Mouse (Mus musculus) urinary bladder, postnatal 14 days (tissue): ENCODE measurements around the gene Igfbp2.

Source experiments
- DNase-seq: peaks from one replicate; pipeline ENCODE4 v3.0.0; 2021; ENCODE audit warnings: low spot score

The Igfbp2 gene

DNA sequence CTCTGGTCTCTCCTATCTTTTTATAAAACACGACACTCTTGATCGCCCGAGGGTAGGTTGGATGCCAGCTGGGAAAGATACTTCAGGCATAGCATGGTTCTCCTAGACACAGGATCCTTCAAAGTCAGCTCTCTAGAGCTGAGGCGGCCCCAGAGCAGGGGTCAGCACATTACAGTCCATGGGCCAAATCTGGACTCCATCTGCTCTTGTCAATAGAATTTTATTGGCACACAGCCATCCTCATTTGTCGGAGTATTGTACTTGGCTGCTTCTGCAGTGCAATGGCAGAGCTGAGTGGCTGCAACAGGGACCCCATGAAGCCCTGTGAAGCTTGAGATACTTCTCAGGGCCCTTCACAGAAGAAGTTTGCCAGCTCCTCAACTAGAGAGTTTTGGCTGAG, 9.1 kb upstream of the Igfbp2 start:
- DNase-seq = no peak

DNA sequence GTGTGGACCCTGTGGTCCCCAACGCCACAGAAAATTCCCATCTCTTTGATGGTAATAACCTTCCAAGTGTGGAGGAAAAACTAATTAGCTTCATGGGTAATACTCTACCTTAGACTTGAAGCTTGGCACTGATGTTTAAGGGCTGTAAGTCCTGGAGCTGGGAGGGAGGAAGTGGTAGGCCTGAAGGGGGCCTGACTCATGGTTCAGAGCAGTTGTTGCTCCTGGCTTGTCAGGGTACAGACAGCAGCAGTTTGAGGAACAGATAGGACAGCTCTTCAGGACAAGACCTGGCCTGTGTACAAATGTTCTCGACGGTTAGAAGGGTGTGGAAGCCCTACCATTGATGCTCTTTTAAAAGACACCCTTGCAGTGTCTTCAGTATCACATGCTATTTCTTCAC, 8.7 kb upstream of the Igfbp2 start:
- DNase-seq = no peak

DNA sequence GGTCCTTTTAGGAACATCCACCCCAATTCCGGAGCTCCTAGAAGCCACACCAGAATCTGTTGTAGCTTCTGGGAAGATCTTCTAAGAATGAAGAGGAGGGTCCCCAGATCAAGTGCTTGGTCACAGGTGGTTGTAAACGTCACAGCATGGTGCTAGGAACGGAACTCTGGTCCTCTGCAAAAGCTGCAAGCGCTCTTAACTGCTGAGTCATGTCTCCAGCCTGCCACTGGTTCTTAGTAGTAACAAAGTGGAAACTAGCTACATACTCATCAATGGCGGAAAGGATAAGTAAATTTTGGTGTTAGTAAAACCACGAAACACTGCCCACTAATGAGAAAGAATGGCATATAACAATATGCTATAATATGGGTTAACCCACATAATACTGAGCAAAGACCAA, 4.3 kb upstream of the Igfbp2 start:
- DNase-seq = no peak

DNA sequence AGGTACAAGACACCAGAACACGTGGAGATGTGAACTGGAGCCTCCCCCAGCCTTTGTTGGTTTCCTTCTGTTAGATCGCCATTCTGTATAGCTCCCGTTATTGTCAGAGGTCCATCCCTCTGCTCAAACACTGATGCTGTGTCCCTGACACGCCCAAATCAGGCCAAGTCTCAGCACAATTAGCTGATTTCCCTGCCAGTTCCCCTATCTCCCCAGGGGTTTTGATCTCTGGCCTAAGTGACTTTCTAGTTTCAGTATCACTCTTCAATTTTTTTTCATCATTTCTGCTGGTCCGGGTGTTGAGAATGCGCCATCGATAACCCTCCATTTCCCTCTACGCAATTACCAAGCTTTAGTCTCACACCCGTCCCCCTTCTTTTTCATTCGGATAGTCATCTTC, 1.4 kb upstream of the Igfbp2 start:
- DNase-seq = no peak

DNA sequence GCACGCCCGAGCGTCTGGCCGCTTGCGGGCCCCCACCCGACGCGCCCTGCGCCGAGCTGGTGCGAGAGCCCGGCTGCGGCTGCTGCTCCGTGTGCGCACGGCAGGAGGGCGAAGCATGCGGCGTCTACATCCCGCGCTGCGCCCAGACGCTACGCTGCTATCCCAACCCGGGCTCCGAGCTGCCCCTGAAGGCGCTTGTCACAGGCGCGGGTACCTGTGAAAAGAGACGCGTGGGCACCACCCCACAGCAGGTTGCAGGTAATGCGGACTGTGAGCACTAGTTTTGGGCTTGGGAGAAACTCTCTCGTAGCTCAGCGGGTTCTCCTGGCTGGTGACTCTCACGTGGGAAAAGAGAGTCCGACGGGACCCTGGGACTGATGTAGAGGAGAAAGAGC, 401 bp downstream of the Igfbp2 start:
- no peak for DNase-seq

DNA sequence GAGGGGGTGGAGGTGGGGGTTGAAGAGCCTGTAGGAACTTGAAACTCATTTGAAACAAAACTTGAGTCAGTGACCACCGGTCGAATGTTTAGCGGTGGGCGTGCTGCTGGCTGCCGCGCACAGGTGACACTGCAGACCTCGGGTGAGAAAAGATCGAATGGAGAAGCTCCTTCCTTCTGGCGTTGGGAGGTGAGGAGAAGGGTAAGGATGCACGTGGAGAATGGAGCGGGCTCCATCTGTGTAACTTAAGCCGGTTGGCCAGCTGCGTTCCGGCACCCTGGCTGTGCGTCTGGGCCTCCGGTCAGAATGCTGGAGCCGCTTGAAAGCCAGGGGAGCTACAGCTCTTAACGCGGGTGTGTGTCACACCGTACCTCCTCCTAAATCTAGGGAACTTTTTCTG, 983 bp downstream of the Igfbp2 start:
- peak; percentile 21 for DNase-seq

DNA sequence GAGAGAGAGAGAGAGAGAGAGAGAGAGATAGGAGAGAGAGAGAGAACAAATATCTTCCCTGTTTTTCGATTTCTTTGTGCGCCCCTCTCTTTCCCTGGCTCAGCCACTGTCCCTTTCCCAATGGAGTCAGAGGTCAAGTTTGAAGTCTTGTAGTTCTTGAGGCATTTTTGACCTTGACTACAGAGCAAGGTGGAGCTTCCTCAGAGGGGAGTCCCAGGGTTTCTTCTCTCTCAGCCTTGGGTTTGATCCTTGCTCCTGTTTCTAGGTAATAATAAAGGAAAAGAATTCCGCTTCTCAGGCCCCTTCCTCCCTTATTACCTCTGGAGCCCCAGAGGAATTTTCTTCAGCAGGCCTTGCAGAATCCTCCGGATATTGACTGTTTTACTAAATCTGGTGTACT, 1.6 kb downstream of the Igfbp2 start:
- no peak for DNase-seq

DNA sequence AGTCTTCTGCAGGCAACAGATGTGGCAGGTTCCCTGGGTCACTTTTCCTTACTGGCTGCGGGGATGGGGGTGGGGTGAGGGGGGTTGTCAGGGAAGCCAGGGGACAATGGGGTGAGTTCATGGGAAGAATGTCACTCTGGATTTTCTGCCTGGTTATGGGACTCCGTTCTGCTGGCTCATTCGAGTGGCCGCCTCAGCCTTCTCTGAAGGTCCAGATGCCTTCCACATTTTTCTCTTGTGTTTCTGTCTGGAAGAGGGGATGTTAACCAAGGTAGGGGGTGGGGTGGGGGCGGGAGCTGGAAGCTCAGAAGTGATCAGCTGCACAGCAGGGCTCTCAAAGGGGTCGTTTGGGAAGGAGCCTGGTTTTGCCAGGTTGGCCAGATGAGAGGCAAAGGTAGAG, 2.1 kb downstream of the Igfbp2 start:
- no peak for DNase-seq

DNA sequence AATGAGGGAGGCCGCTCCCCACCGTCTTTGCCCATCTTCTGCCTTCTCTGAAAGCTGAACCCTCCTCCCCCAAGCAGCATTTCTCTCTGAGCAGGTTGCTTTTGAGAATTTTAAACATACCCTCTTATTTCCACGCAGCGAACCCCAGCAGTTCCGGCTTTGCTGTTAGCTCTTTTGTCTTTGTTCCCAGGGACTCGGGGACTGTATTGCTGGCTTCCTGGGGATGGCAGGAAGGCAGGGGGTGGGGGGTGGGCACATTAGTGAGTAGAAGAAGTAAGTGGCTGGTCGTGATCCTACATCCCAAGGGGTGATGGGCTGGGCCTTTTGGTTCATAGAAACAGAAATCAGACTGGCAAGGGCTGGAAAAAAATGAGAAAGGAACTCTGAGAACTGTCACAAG, 2.6 kb downstream of the Igfbp2 start:
- DNase-seq = no peak

DNA sequence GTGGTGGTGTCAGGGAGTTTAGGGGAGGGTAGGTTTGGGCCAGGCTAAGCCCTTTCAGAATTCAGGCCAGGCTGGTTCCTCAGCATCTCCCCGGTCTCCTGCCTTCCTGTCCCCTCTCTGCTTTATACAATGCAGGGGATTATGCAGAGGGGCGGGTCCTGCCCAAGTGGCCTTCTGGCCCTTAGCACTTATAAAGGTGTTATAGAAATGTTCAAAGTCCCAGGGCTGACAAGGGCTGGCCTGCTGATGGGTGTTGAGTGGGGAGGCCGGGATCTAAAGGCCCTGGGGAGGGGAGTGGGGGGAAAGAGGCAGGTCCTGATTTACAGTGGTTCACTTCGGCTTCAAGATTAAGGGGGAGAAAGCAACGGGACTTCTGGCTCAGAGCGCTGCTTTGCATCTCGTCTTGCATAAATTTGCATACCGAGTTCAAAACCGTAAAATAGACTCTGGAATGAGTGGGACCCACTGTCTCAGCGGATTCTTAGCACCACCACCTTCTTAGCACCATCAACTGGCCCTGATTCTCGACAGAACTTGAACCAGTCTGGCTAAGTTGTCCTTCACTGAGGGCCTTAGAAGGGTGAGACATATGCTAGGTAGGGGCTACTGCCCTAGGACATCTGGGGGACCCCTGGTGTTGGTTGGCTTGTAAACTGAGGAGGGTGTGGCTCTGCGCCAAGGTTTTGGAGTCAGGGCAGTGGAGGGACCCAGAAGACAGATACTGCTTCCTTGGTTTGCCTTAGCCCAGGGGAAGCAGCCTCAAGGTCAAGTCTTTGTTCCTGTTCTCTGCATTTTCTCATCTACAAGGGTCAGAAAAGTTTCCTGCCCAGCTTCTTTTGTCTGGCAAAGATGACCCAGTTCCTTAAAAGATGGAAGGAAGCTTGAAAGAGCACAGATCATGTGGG, 3.4 kb downstream of the Igfbp2 start:
- no peak for DNase-seq

DNA sequence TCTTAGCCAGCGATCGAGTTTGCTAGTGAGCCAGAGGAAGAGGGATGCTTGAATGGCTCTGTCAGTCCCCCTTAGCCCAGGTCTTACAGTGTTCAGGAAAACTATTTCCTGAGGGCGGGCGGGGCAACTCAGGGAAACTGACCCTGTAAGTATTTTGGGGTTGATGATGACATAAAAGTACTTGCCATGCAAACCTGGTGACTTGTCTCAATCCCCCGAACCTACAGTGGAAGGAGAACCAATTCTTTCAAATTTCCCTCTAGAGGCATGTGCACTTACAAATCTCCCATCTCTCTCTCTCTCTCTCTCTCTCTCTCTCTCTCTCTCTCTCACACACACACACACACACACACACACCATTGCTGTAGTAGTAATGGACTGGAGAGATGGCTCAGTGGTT, 4.5 kb downstream of the Igfbp2 start:
- DNase-seq = no peak

DNA sequence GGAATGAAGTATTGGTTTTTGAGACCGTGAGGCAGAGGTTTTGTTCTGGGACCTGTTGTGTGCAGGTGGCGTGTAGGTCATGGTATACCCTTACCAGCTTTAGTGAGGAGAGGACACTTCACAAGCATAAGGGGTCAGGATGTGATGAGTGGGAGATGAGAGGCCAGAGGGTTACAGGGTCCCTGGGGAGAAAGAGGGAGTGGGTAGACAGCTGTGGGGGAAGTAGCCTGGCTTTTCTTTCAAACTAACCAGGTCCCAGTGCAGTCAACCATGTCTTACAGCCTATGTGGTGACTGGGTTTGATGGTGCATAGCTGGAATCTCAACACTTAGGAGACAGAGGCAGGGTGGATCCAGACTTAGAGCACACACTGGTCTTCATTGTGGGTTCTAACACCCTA, 6.2 kb downstream of the Igfbp2 start:
- no peak for DNase-seq

DNA sequence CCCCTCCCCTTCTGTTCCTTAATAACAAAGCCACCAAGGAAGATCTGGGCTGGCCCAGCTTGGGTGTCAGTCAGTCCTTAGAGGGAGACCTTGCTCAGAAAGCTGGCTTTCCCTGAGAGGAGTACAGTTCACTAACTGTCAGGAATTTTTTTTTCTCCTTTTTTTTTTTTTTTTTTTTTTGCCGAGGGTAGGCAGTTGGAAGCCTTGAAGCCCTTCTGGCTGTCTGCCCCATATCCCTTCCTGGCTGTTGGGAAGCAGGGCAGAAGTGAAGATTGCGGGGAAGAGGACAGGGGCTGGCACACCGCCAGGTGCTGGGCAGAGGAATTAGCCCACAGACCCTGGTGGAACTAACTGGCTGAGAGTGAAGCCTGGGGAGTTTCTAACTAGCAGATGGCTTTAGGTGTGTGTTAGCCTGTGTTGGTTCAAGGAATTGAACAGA, 8.4 kb downstream of the Igfbp2 start:
- no peak for DNase-seq

DNA sequence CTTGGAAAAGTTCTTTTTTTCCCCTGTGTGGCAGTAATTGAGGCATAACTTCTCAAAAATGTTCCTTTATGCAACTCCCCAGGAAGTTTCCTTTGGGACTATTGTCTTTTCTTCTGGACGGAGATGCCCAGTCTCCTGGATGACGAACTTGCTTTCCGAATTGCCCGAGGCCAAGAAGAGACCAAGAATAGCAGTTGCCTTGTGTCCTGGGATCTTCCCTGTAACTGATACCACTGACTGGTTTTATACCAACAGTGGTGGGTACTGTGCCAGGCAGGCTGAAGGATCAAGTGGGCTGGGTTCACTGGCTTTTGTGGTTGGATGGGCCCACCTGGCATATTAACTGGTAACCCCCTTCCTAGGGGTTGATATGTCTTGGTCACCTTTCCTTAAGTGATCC, 9.3 kb downstream of the Igfbp2 start:
- no peak for DNase-seq

DNA sequence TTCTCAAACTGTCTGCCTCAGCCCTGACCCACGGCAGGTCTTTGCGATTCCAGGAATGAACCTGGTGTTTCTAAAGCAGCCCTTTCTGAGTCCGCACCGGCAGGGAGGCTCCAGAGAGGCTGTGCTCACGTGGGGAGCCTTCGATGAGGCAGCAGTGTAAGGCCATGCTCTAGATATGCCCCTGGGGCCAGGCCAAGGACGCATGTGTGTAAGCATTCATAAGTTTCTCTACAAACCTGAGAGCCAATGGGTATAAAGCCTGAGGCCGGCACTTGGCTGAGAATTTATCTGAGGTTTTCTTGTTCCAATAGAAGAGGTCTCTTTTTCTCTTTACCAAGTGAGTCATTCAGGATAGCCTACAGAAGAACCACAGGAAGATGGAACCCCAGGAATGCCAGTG, 15.1 kb downstream of the Igfbp2 start:
- DNase-seq = no peak

DNA sequence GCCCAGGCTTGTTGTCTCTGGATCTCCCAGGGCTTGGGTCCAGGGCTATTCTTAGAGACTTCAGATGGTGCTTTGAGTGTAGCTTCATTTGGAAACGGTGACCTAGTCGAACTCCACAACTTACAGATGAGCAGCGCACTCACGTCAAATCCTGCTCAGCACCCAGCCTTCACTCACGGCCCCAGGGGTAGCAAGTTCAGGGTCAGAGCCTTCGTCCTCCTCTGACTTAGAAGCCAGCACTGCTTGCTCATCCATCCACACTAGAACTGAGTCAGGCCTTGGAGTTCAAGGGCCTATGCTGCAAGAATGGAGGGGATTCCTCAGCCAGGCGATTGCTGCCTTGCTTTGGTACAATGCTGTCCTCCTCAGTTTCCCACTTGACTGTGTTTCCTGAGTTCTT, 15.5 kb downstream of the Igfbp2 start:
- no peak for DNase-seq

DNA sequence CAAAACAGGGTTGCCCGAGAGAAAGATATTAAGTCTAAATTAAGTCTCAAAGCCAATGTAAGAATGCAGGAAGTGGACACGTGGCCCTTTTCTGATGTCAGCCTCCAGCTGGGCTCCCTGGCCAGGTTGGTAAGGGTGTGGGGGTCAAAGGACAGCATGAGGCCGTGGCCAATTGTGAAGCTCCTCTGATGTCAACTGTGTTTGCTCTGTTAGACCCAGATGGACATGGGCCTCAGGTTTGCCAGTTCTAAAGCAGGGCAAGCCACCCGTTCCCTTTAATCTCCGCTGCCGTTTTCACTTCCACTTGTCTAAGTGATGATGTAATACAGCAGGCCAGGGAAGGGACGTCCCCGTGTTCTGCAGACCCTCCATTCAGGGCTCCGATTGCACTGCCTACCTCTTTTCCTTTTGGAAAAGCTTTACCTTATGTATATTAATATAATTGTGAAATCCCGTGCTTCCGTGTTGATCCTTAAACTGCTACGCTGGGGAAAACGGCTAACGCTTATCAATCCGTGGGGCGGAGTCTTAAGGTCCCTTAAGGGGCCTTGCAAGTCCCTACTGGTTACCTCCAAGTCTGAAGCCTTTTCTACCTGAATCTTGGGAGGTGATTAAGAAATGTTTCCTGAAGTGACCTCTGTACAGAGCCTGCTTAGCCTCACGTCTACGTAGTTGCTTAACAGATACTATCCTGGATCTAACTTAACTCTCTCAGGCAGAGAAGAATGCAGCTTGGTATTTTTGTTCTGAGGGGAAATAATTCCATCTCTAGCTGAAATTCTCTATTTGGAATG, 18.6 kb downstream of the Igfbp2 start:
- no peak for DNase-seq

DNA sequence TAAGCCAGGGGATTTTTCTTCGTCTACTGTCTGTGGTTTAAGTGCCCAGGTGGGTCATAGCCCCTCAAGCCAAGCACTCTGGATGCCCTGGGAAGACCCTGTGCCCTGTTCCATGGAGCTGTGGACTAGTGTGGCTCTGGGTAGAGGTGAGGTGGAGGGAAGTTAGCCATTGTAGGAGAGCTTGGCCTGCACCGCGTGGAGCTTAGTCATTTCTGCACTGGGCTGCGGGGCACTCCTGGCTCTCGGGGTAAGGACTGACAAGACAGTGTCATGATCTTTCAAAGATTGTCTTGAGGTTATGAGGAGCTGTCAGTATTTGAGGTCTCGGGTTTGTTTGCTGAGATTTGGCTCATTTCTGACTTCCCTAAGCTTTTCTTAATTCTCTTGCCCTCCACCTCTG, 20.4 kb downstream of the Igfbp2 start:
- no peak for DNase-seq

DNA sequence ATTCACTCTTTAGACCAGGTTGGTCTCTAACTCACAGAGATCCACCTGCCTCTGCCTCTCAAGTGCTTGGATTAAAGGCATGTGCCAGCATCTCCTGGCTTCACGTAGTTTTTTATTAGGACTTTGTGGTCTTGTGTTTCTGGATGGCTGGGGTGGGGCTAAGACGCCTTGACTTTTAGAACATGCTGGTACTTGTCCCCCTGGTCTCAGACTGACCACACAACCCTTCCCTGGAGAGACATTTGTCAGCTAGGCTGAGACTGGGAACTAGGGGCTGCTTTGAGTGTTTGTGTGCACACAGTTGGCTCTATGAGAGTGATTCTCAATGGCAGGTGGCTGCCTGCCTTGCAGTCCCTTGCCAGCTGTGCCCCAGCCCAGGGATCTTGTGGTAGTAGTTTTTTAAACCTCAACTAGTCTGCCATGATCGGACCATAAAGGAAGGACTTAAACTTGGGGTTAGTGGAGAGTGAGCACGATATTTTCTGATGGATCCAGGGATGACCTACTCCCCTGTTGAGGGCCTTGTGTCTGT, 23.6 kb downstream of the Igfbp2 start:
- DNase-seq = no peak

DNA sequence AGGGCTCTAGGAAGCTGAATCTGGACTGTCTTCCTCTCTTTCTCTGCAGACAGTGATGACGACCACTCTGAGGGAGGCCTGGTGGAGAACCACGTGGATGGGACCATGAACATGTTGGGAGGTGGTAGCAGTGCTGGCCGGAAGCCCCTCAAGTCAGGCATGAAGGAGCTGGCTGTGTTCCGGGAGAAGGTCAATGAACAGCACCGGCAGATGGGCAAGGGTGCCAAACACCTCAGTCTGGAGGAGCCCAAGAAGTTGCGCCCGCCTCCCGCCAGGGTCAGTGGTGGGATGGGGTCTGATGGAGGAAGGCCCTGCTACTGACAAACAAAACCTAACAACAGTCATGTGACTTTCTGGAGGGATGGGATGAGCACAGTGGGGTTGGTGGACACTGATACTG, 24.7 kb downstream of the Igfbp2 start:
- DNase-seq = no peak

DNA sequence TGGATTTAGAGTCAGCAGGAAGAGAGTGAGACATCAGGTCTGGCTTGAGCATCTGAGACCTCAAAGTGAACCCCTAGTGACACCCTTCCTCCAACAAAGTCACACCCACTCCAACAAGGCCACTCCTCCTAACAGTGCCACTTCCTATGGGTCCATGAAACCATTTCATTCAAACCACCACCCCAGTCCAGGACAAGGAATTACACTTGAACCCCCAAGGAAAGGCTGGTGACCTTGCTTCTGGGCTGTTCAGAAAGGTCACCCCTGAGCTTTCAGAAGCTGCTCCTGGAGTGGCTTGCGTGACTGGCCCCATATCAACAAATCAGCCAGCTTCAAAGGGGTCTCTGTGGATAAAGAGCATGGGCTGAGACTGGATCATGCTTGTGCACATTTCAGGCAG, 29.5 kb downstream of the Igfbp2 start:
- no peak for DNase-seq

DNA sequence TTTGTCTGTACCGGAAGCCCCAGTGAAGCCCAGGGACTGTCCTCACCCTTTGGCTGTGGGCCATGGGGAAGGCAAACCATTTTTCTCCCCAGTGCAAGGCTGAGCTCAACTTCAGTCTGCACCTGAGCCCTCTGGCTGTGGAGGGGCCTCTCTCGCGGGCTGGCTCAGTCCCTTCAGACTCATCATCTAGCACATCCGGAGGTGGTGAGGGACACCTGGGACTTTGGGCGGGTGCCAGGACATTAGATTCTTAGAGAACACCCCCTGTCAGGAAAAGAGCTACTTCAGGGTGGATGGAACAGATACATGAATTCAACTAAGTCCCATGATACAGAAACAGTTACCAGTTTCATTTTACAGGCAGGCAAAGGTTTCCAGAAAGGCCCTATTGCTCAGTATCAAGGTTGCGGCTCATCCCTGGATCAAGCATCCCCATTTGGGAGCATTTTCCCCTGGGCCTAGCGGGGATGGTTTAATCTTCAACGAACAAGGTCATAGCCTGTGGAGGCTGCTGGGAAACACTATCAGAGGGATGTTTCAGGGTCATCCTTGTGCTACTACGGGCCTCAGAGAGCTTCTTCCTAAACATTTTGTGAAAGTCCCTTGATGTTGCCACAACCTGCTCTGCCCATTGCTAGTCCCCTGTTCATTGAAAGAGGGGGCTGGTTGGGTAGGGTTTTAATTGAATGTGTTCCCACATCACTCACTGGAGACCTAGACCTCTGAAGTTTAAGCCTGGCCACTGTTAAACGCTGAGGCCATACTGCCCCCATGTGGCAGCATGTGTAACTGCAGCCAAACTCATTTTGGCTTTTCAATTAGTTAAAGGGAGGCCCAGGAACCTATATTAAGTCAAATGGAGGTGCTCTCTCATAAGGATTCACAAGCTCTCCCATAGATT, 30.3 kb downstream of the Igfbp2 start:
- no peak for DNase-seq
